Mouse (Mus musculus) embryonic facial prominence, embryonic 10.5 days (tissue): ENCODE measurements around the gene Noxo1. TPM values are rescaled to one million over a fixed set of nuclear protein-coding genes. Genes with fewer than 3 reads are reported as not detected.
A peak's percentile ranks its signal among the peaks of the same experiment; 100 is the strongest.

ENCODE experiments used
- DNase-seq: peaks from one replicate; pipeline ENCODE4 v3.0.0-alpha.2; 2017; ENCODE audit warnings: low spot score
- H3K27ac ChIP-seq: fragments of 300-500 bp; sonication (generic); replicated peaks from 2 replicates; pipeline ENCODE4 v1.5.1; 2016; ENCODE audit warnings: mild to moderate bottlenecking
- H3K27me3 ChIP-seq: fragments of 300-500 bp; sonication (generic); replicated peaks from 2 replicates; pipeline ENCODE4 v1.6.1; 2016; ENCODE audit warnings: low read depth, mild to moderate bottlenecking; ENCODE audit not compliant: poor library complexity, severe bottlenecking
- H3K36me3 ChIP-seq: fragments of 300-500 bp; sonication (generic); replicated peaks from 2 replicates; pipeline ENCODE4 v1.6.1; 2016; ENCODE audit warnings: mild to moderate bottlenecking, moderate library complexity
- H3K4me1 ChIP-seq: fragments of 300-500 bp; sonication (generic); 2 replicates; pipeline ENCODE4 v1.6.1; 2016
- H3K4me3 ChIP-seq: fragments of 300-500 bp; sonication (generic); 2 replicates; pipeline ENCODE4 v1.5.1; 2016; ENCODE audit warnings: mild to moderate bottlenecking, moderate library complexity
- H3K9me3 ChIP-seq: fragments of 300-500 bp; sonication (generic); 2 replicates; pipeline ENCODE4 v1.6.1; 2016; ENCODE audit warnings: mild to moderate bottlenecking
- WGBS: fragments of 180-500 bp; shearing (Covaris S2); methylation state at CpG from one replicate; pipeline ENCODE4 v1.1.7; 2016; 5-methylcytosine and 5-hydroxymethylcytosine counted together
- polyA plus RNA-seq: library from polyadenylated mRNA; unstranded; fragments of >200 nt; fragmentation: Nextera tagmentation; extraction: Ambion mirVana; gene quantifications from 2 replicates; pipeline ENCODE4 v1.2.1, GENCODE M21; 2016

Gene Noxo1
- polyA plus RNA-seq, 1 experiment from 2014 or later = 1.9 TPM

- Histone ChIP-seq H3K4me3 (peak overlapping the region; percentile 79), H3K9me3 (no peaks in the 10 kb centered on the region), H3K27ac (peak overlapping the region; percentile 82; the same call in 1 of the 2 replicates), H3K36me3 (peaks cover 16% of the 10 kb centered on the region), H3K27me3 (peaks cover 10% of the 10 kb centered on the region; the same call in 1 of the 2 replicates), H3K4me1 (peaks cover 23% of the 10 kb centered on the region)
- DNase-seq = no peak
- WGBS = 24% methylated on average over 8 of the region's 8 CpGs
These were observed 41.2 kb downstream of the Noxo1 start for GRCm38 (mm10) chr17:24737135-24737810.

DNA sequence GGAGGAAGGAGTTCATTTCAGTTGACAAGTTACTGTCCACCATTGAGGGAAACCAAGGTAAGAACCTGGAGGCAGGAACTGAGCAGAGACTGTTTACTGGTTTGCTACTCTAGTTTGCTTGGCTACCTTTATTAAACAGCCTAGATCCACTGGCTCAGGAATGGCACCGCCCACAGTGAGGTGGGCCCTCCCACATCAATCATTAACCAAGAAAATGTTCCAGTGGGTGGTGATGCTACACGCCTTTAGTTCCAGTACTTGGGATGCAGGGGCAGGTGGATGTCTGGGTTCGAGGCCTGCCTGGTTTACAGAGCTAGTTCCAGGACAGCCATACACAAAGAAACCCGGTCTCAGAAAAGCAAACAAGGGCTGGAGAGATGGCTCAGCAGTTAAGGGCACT, 42.2 kb downstream of the Noxo1 start:
- no peak for DNase-seq
- 82% methylated on average over 4 of the region's 4 CpGs for WGBS
- Histone ChIP-seq H3K27me3 (peaks cover 6% of the 10 kb centered on the region; the same call in 1 of the 2 replicates), H3K27ac (no peak overlapping the region), H3K4me1 (peaks cover 23% of the 10 kb centered on the region), H3K9me3 (no peaks in the 10 kb centered on the region), H3K36me3 (peaks cover 16% of the 10 kb centered on the region), H3K4me3 (no peak overlapping the region)

DNA sequence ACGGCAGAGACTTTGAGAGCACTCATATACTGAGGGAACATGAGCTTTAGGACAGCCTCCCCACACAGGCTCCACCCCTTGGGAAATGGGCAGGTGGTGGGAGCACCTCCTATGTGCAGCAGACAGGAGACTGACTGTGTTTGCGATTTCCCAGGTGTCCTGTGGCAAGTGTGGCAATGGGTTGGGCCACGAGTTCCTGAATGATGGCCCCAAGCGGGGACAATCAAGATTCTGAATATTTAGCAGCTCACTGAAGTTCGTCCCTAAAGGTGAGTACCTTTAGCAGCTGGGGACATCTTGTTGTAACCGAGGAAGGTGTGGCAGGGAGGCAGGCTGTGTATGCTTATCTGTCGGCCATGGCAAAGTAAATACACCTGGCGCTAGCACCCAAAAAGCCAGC, 43.9 kb downstream of the Noxo1 start:
- DNase-seq = no peak
- WGBS = 84% methylated on average over 8 of the region's 8 CpGs
- Histone ChIP-seq H3K9me3 (no peaks in the 10 kb centered on the region), H3K27ac (no peak overlapping the region), H3K36me3 (peaks cover 16% of the 10 kb centered on the region), H3K4me1 (peaks cover 26% of the 10 kb centered on the region), H3K27me3 (no peaks in the 10 kb centered on the region), H3K4me3 (no peak overlapping the region)

- 80% methylated on average over 8 of the region's 8 CpGs for WGBS
- no peaks in the 10 kb centered on the region for H3K9me3 ChIP-seq
- peaks cover 16% of the 10 kb centered on the region for H3K36me3 ChIP-seq
- peaks cover 17% of the 10 kb centered on the region for H3K4me1 ChIP-seq
- H3K27me3 ChIP-seq = peaks cover 10% of the 10 kb centered on the region; the same call in 1 of the 2 replicates
- H3K27ac ChIP-seq = no peak overlapping the region
- no peak overlapping the region for H3K4me3 ChIP-seq
- no peak for DNase-seq
These were observed 46.3 kb downstream of the Noxo1 start for GRCm38 (mm10) chr17:24742307-24742706.

DNA sequence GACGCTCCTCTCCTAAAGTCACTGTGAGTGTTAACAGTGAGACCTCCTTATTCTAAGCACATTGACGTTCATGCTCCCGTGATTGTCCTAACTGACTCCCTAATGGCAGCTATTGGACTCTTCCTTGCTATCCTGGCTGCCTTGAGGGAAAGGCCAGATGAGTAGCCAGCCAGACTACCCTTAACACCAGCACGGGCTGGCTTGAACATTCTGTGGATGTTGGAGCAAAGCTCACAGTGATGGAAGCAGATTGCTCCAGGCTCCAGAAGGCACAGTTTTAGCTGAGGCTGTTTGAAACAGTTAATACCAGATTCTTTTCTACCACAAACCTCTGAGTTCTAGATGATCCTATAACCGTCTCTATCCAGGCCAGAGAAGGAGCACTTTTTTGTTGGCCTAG, 47.9 kb downstream of the Noxo1 start:
- Histone ChIP-seq H3K27ac (no peak overlapping the region), H3K27me3 (peaks cover 22% of the 10 kb centered on the region), H3K4me1 (peaks cover 13% of the 10 kb centered on the region), H3K4me3 (no peak overlapping the region), H3K36me3 (peaks cover 16% of the 10 kb centered on the region), H3K9me3 (no peaks in the 10 kb centered on the region)
- DNase-seq = no peak
- WGBS = 77% methylated on average over 5 of the region's 5 CpGs

- no peak for DNase-seq
- peaks cover 16% of the 10 kb centered on the region for H3K36me3 ChIP-seq
- H3K9me3 ChIP-seq = no peaks in the 10 kb centered on the region
- no peak overlapping the region for H3K4me3 ChIP-seq
- no peak overlapping the region for H3K27ac ChIP-seq
- H3K27me3 ChIP-seq = peaks cover 27% of the 10 kb centered on the region
- peaks cover 13% of the 10 kb centered on the region for H3K4me1 ChIP-seq
- WGBS = 73% methylated on average over 3 of the region's 3 CpGs
These were observed 48.3 kb downstream of the Noxo1 start for GRCm38 (mm10) chr17:24744381-24744780.

- H3K4me3 ChIP-seq = no peak overlapping the region
- H3K27ac ChIP-seq = no peak overlapping the region
- peaks cover 10% of the 10 kb centered on the region; the same call in 1 of the 2 replicates for H3K36me3 ChIP-seq
- H3K4me1 ChIP-seq = peaks cover 13% of the 10 kb centered on the region
- no peaks in the 10 kb centered on the region for H3K9me3 ChIP-seq
- peaks cover 41% of the 10 kb centered on the region for H3K27me3 ChIP-seq
- peak; percentile 82 for DNase-seq
- 21% methylated on average over 7 of the region's 7 CpGs for WGBS
These were observed 49.8 kb downstream of the Noxo1 start for GRCm38 (mm10) chr17:24745526-24746497.

GRCm38 (mm10) chr17:24746986-24747385, 51.0 kb downstream of the Noxo1 start:
- H3K4me3 ChIP-seq = no peak overlapping the region
- WGBS = 44% methylated on average over 4 of the region's 4 CpGs
- peaks cover 16% of the 10 kb centered on the region for H3K4me1 ChIP-seq
- H3K36me3 ChIP-seq = peaks cover 2% of the 10 kb centered on the region; the same call in 1 of the 2 replicates
- no peaks in the 10 kb centered on the region for H3K9me3 ChIP-seq
- H3K27me3 ChIP-seq = peaks cover 53% of the 10 kb centered on the region
- DNase-seq = no peak
- no peak overlapping the region; the same call in 1 of the 2 replicates for H3K27ac ChIP-seq

Other genes with a start within 250 kb of the Noxo1 start
- 35.5 and 36.6 TPM in 2 replicates for gene E4f1, start 225.9 kb upstream of the Noxo1 start, polyA plus RNA-seq
- 71.0 and 72.8 TPM in 2 replicates for gene Pgp, start 225.8 kb upstream of the Noxo1 start, polyA plus RNA-seq
- gene Bricd5, start 222.3 kb upstream of the Noxo1 start, polyA plus RNA-seq = 0.36 and 0.67 TPM in 2 replicates
- gene Mlst8, start 217.2 kb upstream of the Noxo1 start, polyA plus RNA-seq = 37.5 and 39.0 TPM in 2 replicates
- 3.1 and 3.9 TPM in 2 replicates for gene Caskin1, start 207.6 kb upstream of the Noxo1 start, polyA plus RNA-seq
- 116 and 121 TPM in 2 replicates for gene Traf7, start 168.3 kb upstream of the Noxo1 start, polyA plus RNA-seq
- gene Rab26, start 162.0 kb upstream of the Noxo1 start, polyA plus RNA-seq = 2.6 TPM in 2 replicates
- 14.9 and 16.3 TPM in 2 replicates for gene Pkd1, start 146.4 kb upstream of the Noxo1 start, polyA plus RNA-seq
- gene Tsc2, start 63.6 kb upstream of the Noxo1 start, polyA plus RNA-seq = 70.2 and 70.4 TPM in 2 replicates
- gene Nthl1, start 63.6 kb upstream of the Noxo1 start, polyA plus RNA-seq = 22.4 and 27.3 TPM in 2 replicates
- gene Slc9a3r2, start 45.9 kb upstream of the Noxo1 start, polyA plus RNA-seq = 31.7 and 37.3 TPM in 2 replicates
- gene Npw, start 37.8 kb upstream of the Noxo1 start, polyA plus RNA-seq = not detected in 2 replicates
- 29.0 and 30.4 TPM in 2 replicates for gene Zfp598, start 26.5 kb upstream of the Noxo1 start, polyA plus RNA-seq
- gene Syngr3, start 6.3 kb upstream of the Noxo1 start, polyA plus RNA-seq = 6.0 and 8.1 TPM in 2 replicates
- 48.9 and 52.3 TPM in 2 replicates for gene Gfer, start 78 bp upstream of the Noxo1 start, polyA plus RNA-seq
- gene Tbl3, start 11.4 kb downstream of the Noxo1 start, polyA plus RNA-seq = 152 and 162 TPM in 2 replicates
- gene Rnf151, start 21.8 kb downstream of the Noxo1 start, polyA plus RNA-seq = 0.13 and 0.29 TPM in 2 replicates
- 1,693 and 1,819 TPM in 2 replicates for gene Rps2, start 21.9 kb downstream of the Noxo1 start, polyA plus RNA-seq
- gene Ndufb10, start 28.2 kb downstream of the Noxo1 start, polyA plus RNA-seq = 193 and 199 TPM in 2 replicates
- not detected in 2 replicates for gene Rpl3l, start 31.6 kb downstream of the Noxo1 start, polyA plus RNA-seq
- 21.6 and 24.6 TPM in 2 replicates for gene Msrb1, start 40.4 kb downstream of the Noxo1 start, polyA plus RNA-seq
- gene Hs3st6, start 56.8 kb downstream of the Noxo1 start, polyA plus RNA-seq = 1.3 and 2.3 TPM in 2 replicates
- not detected in 2 replicates for gene Meiob, start 108.1 kb downstream of the Noxo1 start, polyA plus RNA-seq
- gene Hagh, start 143.9 kb downstream of the Noxo1 start, polyA plus RNA-seq = 26.4 and 28.6 TPM in 2 replicates
- 16.7 and 17.4 TPM in 2 replicates for gene Fahd1, start 154.1 kb downstream of the Noxo1 start, polyA plus RNA-seq
- 0.49 and 1.2 TPM in 2 replicates for gene Igfals, start 169.8 kb downstream of the Noxo1 start, polyA plus RNA-seq
- gene Nubp2, start 190.1 kb downstream of the Noxo1 start, polyA plus RNA-seq = 71.8 and 81.8 TPM in 2 replicates
- 47.1 TPM in 2 replicates for gene Spsb3, start 190.4 kb downstream of the Noxo1 start, polyA plus RNA-seq
- 30.6 and 33.6 TPM in 2 replicates for gene Eme2, start 198.9 kb downstream of the Noxo1 start, polyA plus RNA-seq
- gene Mrps34, start 198.9 kb downstream of the Noxo1 start, polyA plus RNA-seq = 102 and 105 TPM in 2 replicates
- gene Nme3, start 200.3 kb downstream of the Noxo1 start, polyA plus RNA-seq = 47.3 and 50.1 TPM in 2 replicates
- gene Mapk8ip3, start 240.7 kb downstream of the Noxo1 start, polyA plus RNA-seq = 40.8 and 40.9 TPM in 2 replicates